Mouse (Mus musculus) liver, embryonic 13.5 days (tissue): ENCODE measurements around the gene Sergef. TPM values are rescaled to one million over a fixed set of nuclear protein-coding genes. Genes with fewer than 3 reads are reported as not detected.

ENCODE experiments used
- ATAC-seq: fragments of 200-750 bp; cut with Nextera tagmentation; 2 replicates; pipeline ENCODE4 v1.8.0; 2017; ENCODE audit warnings: low read depth, mild to moderate bottlenecking, moderate number of reproducible peaks, moderate library complexity
- DNase-seq: peaks from one replicate; pipeline ENCODE4 v3.0.0; 2022
- H3K27ac ChIP-seq: fragments of 300-500 bp; sonication (generic); 2 replicates; pipeline ENCODE4 v1.5.1; 2015; ENCODE audit warnings: moderate library complexity, mild to moderate bottlenecking, inconsistent platforms
- H3K27me3 ChIP-seq: fragments of 300-500 bp; sonication (generic); 2 replicates; pipeline ENCODE4 v1.6.1; 2015; ENCODE audit warnings: mild to moderate bottlenecking, inconsistent platforms
- H3K36me3 ChIP-seq: fragments of 300-500 bp; sonication (generic); 2 replicates; pipeline ENCODE4 v1.6.1; 2015; ENCODE audit warnings: mild to moderate bottlenecking, inconsistent platforms
- H3K4me1 ChIP-seq: fragments of 300-500 bp; sonication (generic); replicated peaks from 2 replicates; pipeline ENCODE4 v1.6.1; 2015; ENCODE audit warnings: inconsistent platforms
- H3K4me2 ChIP-seq: fragments of 300-500 bp; sonication (generic); 2 replicates; pipeline ENCODE4 v1.6.1; 2015; ENCODE audit warnings: inconsistent platforms, mild to moderate bottlenecking, moderate library complexity
- H3K4me3 ChIP-seq: fragments of 300-500 bp; sonication (generic); replicated peaks from 2 replicates; pipeline ENCODE4 v1.5.1; 2015; ENCODE audit warnings: mild to moderate bottlenecking, inconsistent platforms
- H3K9ac ChIP-seq: fragments of 300-500 bp; sonication (generic); 2 replicates; pipeline ENCODE4 v1.6.1; 2015; ENCODE audit warnings: mild to moderate bottlenecking, inconsistent platforms
- H3K9me3 ChIP-seq: fragments of 300-500 bp; sonication (generic); replicated peaks from 2 replicates; pipeline ENCODE4 v1.6.1; 2016; ENCODE audit warnings: inconsistent platforms
- WGBS: fragments of 180-500 bp; shearing (Covaris S2); methylation state at CpG from one replicate; pipeline ENCODE4 v1.1.7; 2015; ENCODE audit not compliant: insufficient replicate concordance; 5-methylcytosine and 5-hydroxymethylcytosine counted together
- polyA plus RNA-seq: library from polyadenylated mRNA; unstranded; fragments of >200 nt; fragmentation: Nextera tagmentation; extraction: Ambion mirVana; gene quantifications from 2 replicates; pipeline ENCODE4 v1.2.1, GENCODE M21; 2015

Sergef gene
- polyA plus RNA-seq, 1 experiment from 2014 or later = 7.5 TPM

GRCm38 (mm10) chr7:46514981-46515380 lies 124.6 kb downstream of the Sergef start:
- WGBS = 80% methylated on average over 8 of the region's 8 CpGs
- ATAC-seq (no peak), DNase-seq (no peak)
- Histone ChIP-seq H3K4me1 (no peaks in the 10 kb centered on the region), H3K9ac (no peak overlapping the region), H3K27ac (no peak overlapping the region), H3K4me2 (no peak overlapping the region), H3K36me3 (no peaks in the 10 kb centered on the region), H3K9me3 (no peaks in the 10 kb centered on the region), H3K27me3 (no peaks in the 10 kb centered on the region), H3K4me3 (no peak overlapping the region)

GRCm38 (mm10) chr7:46513562-46513961 lies 126.0 kb downstream of the Sergef start:
- no peak overlapping the region for H3K9ac ChIP-seq
- H3K27me3 ChIP-seq = no peaks in the 10 kb centered on the region
- WGBS = 70% methylated on average over 8 of the region's 8 CpGs
- H3K36me3 ChIP-seq = no peaks in the 10 kb centered on the region
- H3K27ac ChIP-seq = no peak overlapping the region
- no peaks in the 10 kb centered on the region for H3K4me1 ChIP-seq
- H3K4me3 ChIP-seq = no peak overlapping the region
- no peak overlapping the region for H3K4me2 ChIP-seq
- no peak for DNase-seq
- ATAC-seq = no peak
- no peaks in the 10 kb centered on the region for H3K9me3 ChIP-seq

- WGBS = 68% methylated on average over 5 of the region's 5 CpGs
- no peak for ATAC-seq
- H3K36me3 ChIP-seq = no peaks in the 10 kb centered on the region
- no peak overlapping the region for H3K4me2 ChIP-seq
- H3K9me3 ChIP-seq = no peaks in the 10 kb centered on the region
- no peak for DNase-seq
- H3K4me1 ChIP-seq = no peaks in the 10 kb centered on the region
- no peak overlapping the region for H3K9ac ChIP-seq
- H3K27me3 ChIP-seq = no peaks in the 10 kb centered on the region
- H3K4me3 ChIP-seq = no peak overlapping the region
- no peak overlapping the region for H3K27ac ChIP-seq
Measured at GRCm38 (mm10) chr7:46512792-46513191, 126.8 kb downstream of the Sergef start.

- H3K9ac ChIP-seq = no peak overlapping the region
- no peaks in the 10 kb centered on the region for H3K4me1 ChIP-seq
- 47% methylated on average over 2 of the region's 2 CpGs for WGBS
- no peak overlapping the region for H3K4me2 ChIP-seq
- H3K27ac ChIP-seq = no peak overlapping the region
- ATAC-seq = no peak
- H3K36me3 ChIP-seq = no peaks in the 10 kb centered on the region
- no peak overlapping the region for H3K4me3 ChIP-seq
- DNase-seq = no peak
- H3K27me3 ChIP-seq = no peaks in the 10 kb centered on the region
- no peaks in the 10 kb centered on the region for H3K9me3 ChIP-seq
Measured at GRCm38 (mm10) chr7:46510806-46511205, 128.8 kb downstream of the Sergef start.

GRCm38 (mm10) chr7:46509391-46510310 lies 130.0 kb downstream of the Sergef start:
- ATAC-seq (no peak), DNase-seq (no peak)
- no peaks in the 10 kb centered on the region for H3K4me1 ChIP-seq
- H3K36me3 ChIP-seq = no peaks in the 10 kb centered on the region
- no peak overlapping the region for H3K4me3 ChIP-seq
- H3K9ac ChIP-seq = no peak overlapping the region
- WGBS = 62% methylated on average over 24 of the region's 24 CpGs
- no peaks in the 10 kb centered on the region for H3K9me3 ChIP-seq
- H3K4me2 ChIP-seq = no peak overlapping the region
- H3K27ac ChIP-seq = no peak overlapping the region
- H3K27me3 ChIP-seq = no peaks in the 10 kb centered on the region

- no peak for ATAC-seq
- Histone ChIP-seq H3K27me3 (no peaks in the 10 kb centered on the region), H3K4me3 (no peak overlapping the region), H3K9ac (no peak overlapping the region), H3K9me3 (no peaks in the 10 kb centered on the region), H3K4me2 (no peak overlapping the region), H3K27ac (no peak overlapping the region), H3K4me1 (no peaks in the 10 kb centered on the region), H3K36me3 (no peaks in the 10 kb centered on the region)
- WGBS = 81% methylated on average over 12 of the region's 12 CpGs
- DNase-seq = no peak
Measured at GRCm38 (mm10) chr7:46508590-46509318, 130.9 kb downstream of the Sergef start.

- ATAC-seq (no peak), DNase-seq (no peak)
- H3K27ac ChIP-seq = no peak overlapping the region
- no peak overlapping the region for H3K9ac ChIP-seq
- no peaks in the 10 kb centered on the region for H3K36me3 ChIP-seq
- no peak overlapping the region for H3K4me2 ChIP-seq
- H3K4me3 ChIP-seq = no peak overlapping the region
- H3K4me1 ChIP-seq = 0 out of 2 replicates have a peak, but pooled peaks cover 4% of the 10 kb centered on the region
- 37% methylated on average over 4 of the region's 4 CpGs for WGBS
- no peaks in the 10 kb centered on the region for H3K27me3 ChIP-seq
- no peaks in the 10 kb centered on the region for H3K9me3 ChIP-seq
Measured at GRCm38 (mm10) chr7:46504157-46504556, 135.4 kb downstream of the Sergef start.

- no peaks in the 10 kb centered on the region for H3K27me3 ChIP-seq
- H3K4me3 ChIP-seq = no peak overlapping the region
- DNase-seq (no peak), ATAC-seq (no peak)
- no peak overlapping the region for H3K9ac ChIP-seq
- no peaks in the 10 kb centered on the region for H3K36me3 ChIP-seq
- no peak overlapping the region for H3K4me2 ChIP-seq
- H3K27ac ChIP-seq = no peak overlapping the region
- 0 out of 2 replicates have a peak, but pooled peaks cover 4% of the 10 kb centered on the region for H3K4me1 ChIP-seq
- WGBS = 27% methylated on average over 13 of the region's 13 CpGs
- H3K9me3 ChIP-seq = no peaks in the 10 kb centered on the region
Measured at GRCm38 (mm10) chr7:46502650-46503049, 137.0 kb downstream of the Sergef start.

GRCm38 (mm10) chr7:46501458-46501857 lies 138.1 kb downstream of the Sergef start:
- Histone ChIP-seq H3K9me3 (no peaks in the 10 kb centered on the region), H3K27ac (no peak overlapping the region), H3K9ac (no peak overlapping the region), H3K27me3 (no peaks in the 10 kb centered on the region), H3K4me3 (no peak overlapping the region), H3K4me2 (no peak overlapping the region), H3K36me3 (no peaks in the 10 kb centered on the region), H3K4me1 (0 out of 2 replicates have a peak, but pooled peaks cover 4% of the 10 kb centered on the region)
- ATAC-seq = no peak
- WGBS = 24% methylated on average over 2 of the region's 2 CpGs
- no peak for DNase-seq

- Histone ChIP-seq H3K9me3 (no peaks in the 10 kb centered on the region), H3K9ac (no peak overlapping the region), H3K36me3 (no peaks in the 10 kb centered on the region), H3K4me2 (no peak overlapping the region), H3K27ac (no peak overlapping the region), H3K4me3 (no peak overlapping the region), H3K4me1 (0 out of 2 replicates have a peak, but pooled peaks cover 4% of the 10 kb centered on the region), H3K27me3 (no peaks in the 10 kb centered on the region)
- WGBS = 55% methylated on average over 4 of the region's 4 CpGs
- no peak for ATAC-seq
- DNase-seq = no peak
Measured at GRCm38 (mm10) chr7:46499561-46499960, 140.0 kb downstream of the Sergef start.

GRCm38 (mm10) chr7:46492134-46492678 lies 147.4 kb downstream of the Sergef start:
- Histone ChIP-seq H3K27me3 (no peaks in the 10 kb centered on the region), H3K36me3 (no peaks in the 10 kb centered on the region), H3K9ac (no peak overlapping the region), H3K27ac (no peak overlapping the region), H3K4me2 (no peak overlapping the region), H3K9me3 (no peaks in the 10 kb centered on the region), H3K4me3 (no peak overlapping the region), H3K4me1 (no peaks in the 10 kb centered on the region)
- WGBS = 65% methylated on average over 14 of the region's 14 CpGs
- ATAC-seq (no peak), DNase-seq (no peak)
